Mouse (Mus musculus) MEL (cell line): Measurements from ENCODE around the gene Ckap2l. TPM values are rescaled to one million over a fixed set of nuclear protein-coding genes. Genes with fewer than 3 reads are reported as not detected.

Experiments
- DNase-seq: peaks from one replicate; pipeline ENCODE4 v3.0.0; 2011; ENCODE audit warnings: low read depth, low spot score
- H3K27ac ChIP-seq: 2 replicates; pipeline ENCODE4 v1.5.1; 2012; ENCODE audit warnings: low read depth, mild to moderate bottlenecking, control low read depth, low read length, moderate library complexity; ENCODE audit not compliant: control insufficient read depth
- H3K27me3 ChIP-seq, 2 experiments: fragments of 150-350 bp in 1 of 2; sonication (generic) in 1 of 2; 2 replicates each; pipeline ENCODE4 v1.6.1; 2012; ENCODE audit warnings: low read length in 2 of 2, mild to moderate bottlenecking in 2 of 2, improper control_type of control experiment in 1 of 2, moderate library complexity in 1 of 2; ENCODE audit not compliant: insufficient read depth in 2 of 2, control insufficient read depth in 1 of 2
- H3K36me3 ChIP-seq, 2 experiments: 2 replicates each; pipeline ENCODE4 v1.6.1; 2012 to 2014; ENCODE audit warnings: low read length in 2 of 2, improper control_type of control experiment in 1 of 2, inconsistent platforms in 1 of 2, mild to moderate bottlenecking in 1 of 2; ENCODE audit not compliant: insufficient read depth in 2 of 2, control insufficient read depth in 1 of 2
- H3K4me1 ChIP-seq, 2 experiments: fragments of 150-350 bp in 1 of 2; sonication (generic) in 1 of 2; 2 replicates each; pipeline ENCODE4 v1.6.1; 2012; ENCODE audit warnings: low read length in 2 of 2, improper control_type of control experiment in 1 of 2, mild to moderate bottlenecking in 1 of 2; ENCODE audit not compliant: insufficient read depth in 2 of 2, control insufficient read depth in 1 of 2
- H3K4me3 ChIP-seq, 2 experiments: fragments of 150-350 bp in 1 of 2; sonication (generic) in 1 of 2; 2 replicates each; pipeline ENCODE4 v1.5.1; 2012; ENCODE audit warnings: low read depth in 2 of 2, low read length in 2 of 2, mild to moderate bottlenecking in 2 of 2, moderate library complexity in 2 of 2, control low read depth in 1 of 2, improper control_type of control experiment in 1 of 2; ENCODE audit not compliant: control insufficient read depth in 1 of 2, insufficient read depth in 1 of 2
- H3K79me2 ChIP-seq: 2 replicates; pipeline ENCODE4 v1.6.1; 2012; ENCODE audit warnings: mild to moderate bottlenecking, low read length, moderate library complexity; ENCODE audit not compliant: control insufficient read depth, poor library complexity, insufficient read depth
- H3K9ac ChIP-seq: 2 replicates; pipeline ENCODE4 v1.6.1; 2012; ENCODE audit warnings: low read depth, mild to moderate bottlenecking, control low read depth, low read length, moderate library complexity; ENCODE audit not compliant: control insufficient read depth, poor library complexity, severe bottlenecking
- H3K9me3 ChIP-seq: fragments of 150-350 bp; sonication (generic); replicated peaks from 2 replicates; pipeline ENCODE4 v1.6.1; 2012; ENCODE audit warnings: mild to moderate bottlenecking, low read length, improper control_type of control experiment, moderate library complexity; ENCODE audit not compliant: insufficient read depth
- BHLHE40 ChIP-seq: IDR thresholded peaks from 2 replicates; pipeline ENCODE4 v1.6.1; 2012; ENCODE audit warnings: low read depth, mild to moderate bottlenecking, inconsistent platforms, low read length, improper control_type of control experiment, borderline replicate concordance
- CTCF ChIP-seq, 3 experiments: IDR thresholded peaks in 2 of 3; conservative IDR thresholded peaks in 1 of 3; 2 replicates each; pipeline ENCODE4 v1.5.1; 2011 to 2012; ENCODE audit warnings: low read length in 3 of 3, low read depth in 2 of 3, mild to moderate bottlenecking in 2 of 3, improper control_type of control experiment in 1 of 3, inconsistent platforms in 1 of 3, mixed read lengths in 1 of 3, moderate library complexity in 1 of 3; ENCODE audit not compliant: control insufficient read depth in 1 of 3, insufficient read depth in 1 of 3, poor library complexity in 1 of 3, severe bottlenecking in 1 of 3
- E2F4 ChIP-seq: IDR thresholded peaks from 2 replicates; pipeline ENCODE4 v1.6.1; 2011; ENCODE audit warnings: low read depth, low read length, improper control_type of control experiment, borderline replicate concordance
- ELF1 ChIP-seq: IDR thresholded peaks from 2 replicates; pipeline ENCODE4 v1.6.1; 2014; ENCODE audit warnings: low read depth, mild to moderate bottlenecking, inconsistent platforms, low read length, improper control_type of control experiment, moderate library complexity
- EP300 ChIP-seq, 2 experiments: IDR thresholded peaks; 2 replicates each; pipeline ENCODE4 v1.6.1; 2011; ENCODE audit warnings: improper control_type of control experiment in 2 of 2, low read length in 2 of 2, low read depth in 1 of 2, mild to moderate bottlenecking in 1 of 2
- ETS1 ChIP-seq: IDR thresholded peaks from 2 replicates; pipeline ENCODE4 v1.6.1; 2012; ENCODE audit warnings: low read depth, mild to moderate bottlenecking, inconsistent platforms, low read length, improper control_type of control experiment, moderate library complexity
- GABPA ChIP-seq: IDR thresholded peaks from 2 replicates; pipeline ENCODE4 v1.6.1; 2012; ENCODE audit warnings: low read depth, mild to moderate bottlenecking, inconsistent platforms, low read length, improper control_type of control experiment, moderate library complexity
- GATA1 ChIP-seq: IDR thresholded peaks from 2 replicates; pipeline ENCODE4 v1.6.1; 2011; ENCODE audit warnings: low read depth, low read length, improper control_type of control experiment
- JUND ChIP-seq: IDR thresholded peaks from 2 replicates; pipeline ENCODE4 v1.6.1; 2011; ENCODE audit warnings: low read depth, mild to moderate bottlenecking, improper control_type of control experiment, low read length
- KAT2A ChIP-seq: conservative IDR thresholded peaks from 2 replicates; pipeline ENCODE4 v1.6.1; 2012; ENCODE audit warnings: low read depth, low read length, improper control_type of control experiment, inconsistent platforms
- MAX ChIP-seq: IDR thresholded peaks from 2 replicates; pipeline ENCODE4 v1.6.1; 2011; ENCODE audit warnings: low read length, improper control_type of control experiment
- MXI1 ChIP-seq: IDR thresholded peaks from 2 replicates; pipeline ENCODE4 v1.6.1; 2011; ENCODE audit warnings: mild to moderate bottlenecking, low read depth, low read length, improper control_type of control experiment
- MYB ChIP-seq: IDR thresholded peaks from 2 replicates; pipeline ENCODE4 v1.6.1; 2011; ENCODE audit warnings: mild to moderate bottlenecking, low read depth, low read length, improper control_type of control experiment
- MYC ChIP-seq: IDR thresholded peaks from 2 replicates; pipeline ENCODE4 v1.6.1; 2011; ENCODE audit warnings: low read depth, mild to moderate bottlenecking, low read length, improper control_type of control experiment, moderate library complexity
- NRF1 ChIP-seq: IDR thresholded peaks from 2 replicates; pipeline ENCODE4 v1.6.1; 2014; ENCODE audit warnings: low read depth, mild to moderate bottlenecking, inconsistent platforms, low read length, improper control_type of control experiment, moderate library complexity; ENCODE audit not compliant: poor library complexity, insufficient read depth, severe bottlenecking
- POLR2A ChIP-seq, 2 experiments: IDR thresholded peaks; 2 replicates each; pipeline ENCODE4 v1.6.1; 2011 to 2012; ENCODE audit warnings: low read length in 2 of 2, mild to moderate bottlenecking in 2 of 2, control low read depth in 1 of 2, improper control_type of control experiment in 1 of 2, low read depth in 1 of 2, moderate library complexity in 1 of 2; ENCODE audit not compliant: control insufficient read depth in 1 of 2, insufficient read depth in 1 of 2, poor library complexity in 1 of 2
- POLR2AphosphoS2 ChIP-seq: IDR thresholded peaks from 2 replicates; pipeline ENCODE4 v1.6.1; 2011; ENCODE audit warnings: low read length, improper control_type of control experiment
- RAD21 ChIP-seq: IDR thresholded peaks from 2 replicates; pipeline ENCODE4 v1.6.1; 2011; ENCODE audit warnings: mild to moderate bottlenecking, low read depth, low read length, improper control_type of control experiment
- SIN3A ChIP-seq: IDR thresholded peaks from 2 replicates; pipeline ENCODE4 v1.6.1; 2012; ENCODE audit warnings: low read length, improper control_type of control experiment, inconsistent platforms
- SMC3 ChIP-seq: IDR thresholded peaks from 2 replicates; pipeline ENCODE4 v1.6.1; 2011; ENCODE audit warnings: low read depth, low read length, improper control_type of control experiment
- TAL1 ChIP-seq: IDR thresholded peaks from 2 replicates; pipeline ENCODE4 v1.6.1; 2012; ENCODE audit warnings: mild to moderate bottlenecking, inconsistent platforms, low read length, moderate library complexity, mixed read lengths
- UBTF ChIP-seq: IDR thresholded peaks from 2 replicates; pipeline ENCODE4 v1.6.1; 2012; ENCODE audit warnings: low read depth, mild to moderate bottlenecking, inconsistent platforms, low read length, improper control_type of control experiment, moderate library complexity, borderline replicate concordance; ENCODE audit not compliant: insufficient read depth
- USF1 ChIP-seq: IDR thresholded peaks from 2 replicates; pipeline ENCODE4 v1.6.1; 2014; ENCODE audit warnings: low read depth, mild to moderate bottlenecking, inconsistent platforms, low read length, improper control_type of control experiment, moderate library complexity
- USF2 ChIP-seq, 2 experiments: IDR thresholded peaks; 2 replicates each; pipeline ENCODE4 v1.6.1; 2011 to 2012; ENCODE audit warnings: improper control_type of control experiment in 2 of 2, low read length in 2 of 2, borderline replicate concordance in 1 of 2, inconsistent platforms in 1 of 2, low read depth in 1 of 2, mild to moderate bottlenecking in 1 of 2; ENCODE audit not compliant: insufficient read depth in 1 of 2
- ZC3H11A ChIP-seq: IDR thresholded peaks from 2 replicates; pipeline ENCODE4 v1.6.1; 2012; ENCODE audit warnings: low read depth, mild to moderate bottlenecking, inconsistent platforms, low read length, improper control_type of control experiment
- ZMIZ1 ChIP-seq: IDR thresholded peaks from 2 replicates; pipeline ENCODE4 v1.6.1; 2012; ENCODE audit warnings: low read depth, mild to moderate bottlenecking, inconsistent platforms, low read length, improper control_type of control experiment, moderate library complexity
- polyA plus RNA-seq, 2 experiments: library from polyadenylated mRNA; stranded (reverse) in 1 of 2; unstranded in 1 of 2; fragments of >175 nt in 1 of 2; fragments of >200 nt in 1 of 2; gene quantifications; 2 replicates each; pipeline versions ENCODE4 v1.2.1 to v1.2.4; 2012; ENCODE audit warnings: low replicate concordance in 2 of 2, low read depth in 1 of 2; ENCODE audit not compliant: insufficient read length in 2 of 2, insufficient read depth in 1 of 2, missing spikeins in 1 of 2
- total RNA-seq: library from RNA; depleted of rRNA; stranded (reverse); fragments of 300-350 nt; gene quantifications from 2 replicates; pipeline ENCODE4 v1.2.3, GENCODE M21; 2012

The Ckap2l gene
- total and polyA plus RNA-seq, 3 experiments = 10.6 to 25.7 TPM; not detected in 1

DNA sequence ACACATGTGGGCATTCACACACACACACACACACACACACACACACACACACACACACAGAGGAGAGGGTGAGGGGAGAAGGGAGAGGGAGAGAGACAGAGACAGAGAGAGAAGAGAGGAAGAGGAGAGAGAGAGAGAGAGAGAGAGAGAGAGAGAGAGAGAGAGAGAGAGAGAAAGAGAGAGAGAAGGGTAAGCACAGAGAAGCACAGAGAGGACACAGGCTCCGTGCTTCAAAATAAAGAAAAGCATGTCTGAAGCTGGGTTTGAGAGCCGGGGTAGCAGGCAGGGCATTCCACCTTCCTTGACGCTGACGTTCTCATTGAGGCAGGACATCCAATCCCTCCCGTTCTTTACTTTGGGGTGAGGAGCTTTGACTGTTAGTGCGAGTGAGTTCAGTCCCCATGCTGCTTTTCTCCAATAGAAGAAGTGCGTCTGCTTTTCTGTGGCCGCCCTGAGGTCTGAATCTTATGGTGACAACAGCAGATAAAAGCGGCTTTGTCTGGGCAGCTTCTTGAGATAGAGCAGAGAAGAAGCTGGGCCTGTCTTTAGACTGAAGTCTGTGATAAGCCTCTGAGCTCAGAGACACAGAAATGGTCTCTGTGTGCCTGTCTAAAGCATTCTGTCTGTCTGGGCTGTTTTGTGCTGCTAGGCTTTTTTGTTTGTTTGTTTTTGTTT is 63.1 kb downstream of the Ckap2l start (continued):
- peak; percentile 80 to 84 for TF ChIP-seq EP300 (IDR thresholded peaks at IDR 0.05; ENCODE audit: low read depth in 1 of 2, low read length in 2 of 2)
- peak; percentile 48 for TF ChIP-seq TAL1
- TF ChIP-seq E2F4 = no peak
- no peak for TF ChIP-seq ZC3H11A
- no peak for TF ChIP-seq NRF1
- TF ChIP-seq JUND = peak; percentile 91
- TF ChIP-seq KAT2A = no peak
- peak; percentile 72 for TF ChIP-seq ETS1

DNA sequence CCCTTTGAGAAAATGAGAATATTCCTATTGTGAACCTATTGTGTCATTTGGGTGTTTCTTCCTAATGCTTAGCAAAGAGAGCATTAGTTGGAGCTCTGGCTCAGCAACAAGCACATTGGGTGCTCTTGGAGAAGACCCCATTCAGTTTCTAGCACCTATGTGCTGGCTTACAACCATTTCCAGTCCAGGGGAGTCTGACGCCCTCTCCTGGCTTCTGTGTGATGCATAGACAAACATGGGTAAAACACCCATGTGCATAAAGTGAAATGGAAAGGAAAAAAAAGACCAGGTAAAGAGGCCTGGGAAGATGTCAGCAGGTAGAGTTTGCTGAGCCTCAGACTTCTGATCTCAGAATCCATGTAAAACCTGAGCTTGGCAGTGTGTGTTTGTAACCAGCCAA is 63.8 kb downstream of the Ckap2l start:
- Histone ChIP-seq H3K79me2 (no peaks in the 10 kb centered on the region), H3K27me3 (no peaks in the 10 kb centered on the region), H3K4me3 (peak overlapping the region; percentile 31 to 38; a peak in 1 of 4 replicates), H3K9me3 (no peaks in the 10 kb centered on the region)
- DNase-seq = peak; percentile 42
- TF ChIP-seq SMC3 = peak; percentile 28
- peak in 2 of 3 experiments; percentile 30 to 34; a peak in 3 of 6 replicates for TF ChIP-seq CTCF (IDR thresholded peaks at IDR 0.05 in 2 of 3, conservative IDR thresholded peaks at IDR 0.05 in 1 of 3; ENCODE audit: control insufficient read depth in 1 of 3, insufficient read depth in 1 of 3, low read depth in 2 of 3, low read length in 3 of 3, poor library complexity in 1 of 3, severe bottlenecking in 1 of 3)
- no peak for TF ChIP-seq MAX
- TF ChIP-seq USF2 (IDR thresholded peaks at IDR 0.05; ENCODE audit: borderline replicate concordance in 1 of 2, insufficient read depth in 1 of 2, low read depth in 1 of 2, low read length in 2 of 2) = no peak
- peak; percentile 19 for TF ChIP-seq RAD21
- TF ChIP-seq USF1 = no peak
- TF ChIP-seq, all 39 proteins: peak for 3
- peak overlapping the region; percentile 73 for H3K27ac ChIP-seq
- H3K9ac ChIP-seq = peak overlapping the region; percentile 35
- peaks cover 14 to 27% of the 10 kb centered on the region in 2 experiments for H3K4me1 ChIP-seq
- peaks cover 0 to 19% of the 10 kb centered on the region in 2 experiments; a peak in 2 of 4 replicates for H3K36me3 ChIP-seq

DNA sequence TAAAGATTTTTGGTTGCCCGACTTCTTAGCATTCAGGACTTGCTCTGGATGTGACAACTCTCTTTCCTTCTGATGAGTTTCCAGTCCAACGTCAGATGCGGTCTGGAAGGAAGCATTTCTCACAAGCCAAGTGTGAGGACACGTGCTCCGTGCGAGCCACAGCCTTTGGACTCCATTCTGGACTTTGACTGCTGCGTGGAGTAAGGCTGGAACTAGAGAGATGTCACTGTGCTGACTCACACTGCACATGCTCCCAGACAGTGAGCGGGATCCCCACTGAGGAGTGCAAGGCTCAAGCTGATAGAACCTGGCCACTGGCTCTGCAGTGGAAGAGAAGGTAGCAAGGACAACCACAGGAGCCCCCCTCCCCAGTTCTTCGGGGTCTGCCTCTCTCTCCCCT is 64.5 kb downstream of the Ckap2l start:
- H3K4me3 ChIP-seq = no peak overlapping the region
- TF ChIP-seq USF1 (no peak), POLR2A (IDR thresholded peaks at IDR 0.05; ENCODE audit: control insufficient read depth in 1 of 2, insufficient read depth in 1 of 2, low read depth in 1 of 2, low read length in 2 of 2, poor library complexity in 1 of 2) (no peak), GABPA (no peak), RAD21 (no peak), SIN3A (no peak), ELF1 (no peak), MYB (no peak), UBTF (no peak), POLR2AphosphoS2 (no peak), BHLHE40 (no peak), TAL1 (no peak), ETS1 (no peak), MYC (no peak), GATA1 (no peak), KAT2A (no peak), ZMIZ1 (no peak), SMC3 (no peak), MXI1 (no peak), EP300 (IDR thresholded peaks at IDR 0.05; ENCODE audit: low read depth in 1 of 2, low read length in 2 of 2) (no peak)
- TF ChIP-seq, all 39 proteins: peak for 0
- Histone ChIP-seq H3K9ac (no peak overlapping the region), H3K27ac (no peak overlapping the region), H3K79me2 (no peaks in the 10 kb centered on the region), H3K4me1 (peaks cover 18 to 29% of the 10 kb centered on the region in 2 experiments), H3K27me3 (no peaks in the 10 kb centered on the region), H3K36me3 (peaks cover 0 to 21% of the 10 kb centered on the region in 2 experiments; a peak in 2 of 4 replicates), H3K9me3 (no peaks in the 10 kb centered on the region)
- no peak for DNase-seq
